Mouse (Mus musculus) testis, postnatal 10 days (tissue): Measurements from ENCODE around the gene AA467197.

Source experiments
- DNase-seq: peaks from one replicate; pipeline ENCODE4 v3.0.0; 2021; ENCODE audit warnings: low spot score

Gene AA467197

DNA sequence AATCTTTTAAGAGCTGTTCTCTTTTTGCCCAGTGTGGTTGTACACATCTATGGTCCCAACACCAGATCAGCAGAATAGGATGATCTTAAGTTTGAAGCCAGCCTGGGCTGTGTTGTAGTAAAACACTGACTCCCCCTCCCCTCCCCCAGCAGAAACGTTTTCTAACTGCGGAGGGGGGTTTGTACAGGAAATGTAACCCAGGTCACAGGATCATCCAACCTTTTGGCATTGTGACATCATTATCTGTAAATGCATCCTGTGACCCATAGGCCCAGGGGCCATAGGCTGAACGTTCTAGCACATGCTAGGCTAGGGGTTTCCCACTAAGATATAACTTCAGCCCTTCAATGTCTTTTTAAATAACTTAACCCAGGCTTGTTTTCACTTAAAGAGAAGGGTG, at the start of gene AA467197:
AA467197 (plus strand) TSS at position 301 of the 400 bp plus-strand sequence.
- no peak for DNase-seq

- no peak for DNase-seq
These were observed 48.8 kb upstream of the AA467197 start for GRCm38 (mm10) chr2:122587861-122588519.

- no peak for DNase-seq
These were observed 46.4 kb upstream of the AA467197 start for GRCm38 (mm10) chr2:122590351-122590750.

DNA sequence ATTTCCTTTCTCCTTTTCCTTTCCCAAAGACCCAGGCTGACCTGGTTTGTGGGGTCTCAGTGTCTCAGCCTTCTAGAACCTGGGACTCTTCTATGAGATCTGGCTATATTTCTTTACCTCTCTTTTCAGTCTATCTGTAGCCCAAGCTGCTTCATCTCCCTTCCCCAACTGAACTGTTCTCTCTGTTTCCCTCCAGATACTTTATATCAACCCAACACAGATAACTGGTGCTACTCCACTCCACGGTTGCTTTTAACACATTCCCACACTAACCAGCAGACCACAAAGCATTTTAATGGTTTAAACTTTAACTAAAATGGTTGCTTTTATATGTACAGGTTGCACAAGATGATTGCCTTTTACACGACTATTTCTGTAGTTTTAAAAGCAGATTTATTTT, 45.6 kb upstream of the AA467197 start:
- DNase-seq: no peak

DNA sequence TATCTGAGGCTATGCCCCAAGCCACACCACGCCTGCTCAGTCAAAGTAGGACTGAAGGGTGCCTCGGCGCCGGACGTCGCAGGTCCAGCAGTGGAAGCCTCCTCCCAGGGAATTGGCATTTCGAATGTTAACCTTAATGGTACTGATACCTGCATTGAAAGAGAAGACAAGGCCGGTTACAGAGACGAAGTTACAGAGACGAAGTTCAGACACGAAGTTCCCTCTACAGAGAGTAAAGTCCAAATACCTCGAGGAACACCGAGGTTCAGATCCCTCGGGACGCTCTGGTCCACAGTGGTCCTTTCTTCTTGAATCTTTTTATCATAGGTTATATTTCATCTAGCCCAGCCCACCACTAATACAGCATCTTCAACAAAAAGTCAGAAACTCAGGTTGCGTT, 41.3 kb upstream of the AA467197 start:
- DNase-seq: no peak

- no peak for DNase-seq
These were observed 37.0 kb upstream of the AA467197 start for GRCm38 (mm10) chr2:122599736-122600135.

DNA sequence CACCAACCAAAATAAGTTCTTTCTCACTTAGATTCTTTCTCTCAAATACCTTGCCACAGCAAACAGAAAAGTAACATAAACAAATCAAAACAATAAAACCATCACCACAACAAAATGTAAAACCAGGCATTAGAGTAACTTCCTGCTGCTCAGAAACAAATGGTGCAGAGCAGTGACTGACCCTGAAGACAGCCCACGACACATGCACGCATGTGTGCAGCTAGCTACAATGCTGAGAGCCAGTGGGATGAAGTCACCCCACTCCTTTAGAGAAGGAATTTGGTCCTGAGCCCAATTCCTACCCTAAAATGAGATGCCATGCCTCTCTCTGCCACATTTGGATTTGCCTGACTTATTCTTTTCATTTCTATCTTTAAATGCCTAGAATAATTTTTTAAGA, 35.4 kb upstream of the AA467197 start:
- no peak for DNase-seq

GRCm38 (mm10) chr2:122605829-122606228, 31.0 kb upstream of the AA467197 start:
- no peak for DNase-seq

DNA sequence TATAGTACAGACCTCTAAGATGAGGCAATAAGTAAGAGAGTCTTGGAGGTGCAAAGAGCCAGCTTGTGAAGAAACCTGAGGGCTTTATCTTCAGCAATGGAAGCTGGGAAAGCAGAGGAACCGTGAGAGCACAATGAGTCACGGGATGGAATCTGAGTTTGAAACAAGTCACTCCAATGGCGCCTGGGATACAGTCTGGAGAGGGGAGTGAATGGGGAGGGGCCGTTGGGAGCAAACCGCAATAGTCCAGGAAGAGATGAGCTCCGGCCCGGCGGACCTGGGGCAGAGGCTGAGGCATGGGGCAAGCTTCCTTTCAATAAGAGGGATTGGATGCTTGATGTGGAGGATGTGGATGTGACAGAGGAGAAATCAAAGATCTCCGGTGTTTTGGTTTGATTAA, 28.0 kb upstream of the AA467197 start:
- no peak for DNase-seq

DNA sequence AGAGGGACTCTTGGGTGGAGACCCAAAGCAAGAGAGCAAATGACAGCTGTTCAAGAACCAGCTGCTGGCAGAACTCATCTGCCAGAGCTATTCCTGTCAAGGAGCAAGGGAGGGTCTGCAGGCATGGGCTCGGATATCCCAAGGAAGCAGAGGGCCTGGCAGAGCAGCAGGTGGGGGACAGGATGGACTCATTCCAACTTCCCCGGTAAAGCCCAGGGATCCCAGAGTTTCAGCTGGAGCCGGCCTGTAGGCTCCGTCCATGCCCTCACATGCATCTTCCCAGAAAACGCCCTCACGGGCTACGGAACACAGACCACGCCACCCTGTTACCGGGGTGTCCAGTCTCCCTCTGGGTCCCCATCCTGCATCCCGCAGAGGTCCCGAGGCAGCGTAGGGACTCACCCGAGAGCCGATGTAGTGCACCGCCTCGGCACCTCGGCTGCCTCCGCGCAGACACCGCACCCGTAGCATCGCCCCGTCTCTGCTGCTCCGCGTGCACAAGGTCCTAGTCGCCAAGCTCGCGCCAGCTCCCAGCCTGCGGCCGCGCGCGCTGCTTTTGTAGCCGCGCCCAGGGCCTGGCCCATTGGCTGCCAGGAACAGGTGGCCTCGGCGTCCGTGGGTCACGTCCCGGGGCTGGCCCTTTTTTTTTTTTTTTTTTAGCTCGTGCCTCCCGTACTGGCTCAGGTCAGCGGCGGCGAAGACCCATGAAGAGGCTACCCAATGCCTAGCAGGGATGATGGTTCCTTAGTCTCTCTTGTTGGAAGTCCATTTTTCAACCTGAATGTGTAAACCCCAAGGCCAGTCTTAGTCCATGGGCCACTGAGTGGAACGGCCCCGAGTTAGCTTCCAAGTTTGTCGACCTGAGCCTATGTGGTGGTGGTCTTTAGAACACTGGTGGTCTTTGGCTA, 25.8 kb upstream of the AA467197 start, which contains the start of gene Gatm:
Gatm (minus strand) TSS at position 558 of the 908 bp plus-strand sequence.
- DNase-seq: peak; percentile 87

- DNase-seq: no peak
These were observed 25.2 kb upstream of the AA467197 start for GRCm38 (mm10) chr2:122611654-122611973.

DNA sequence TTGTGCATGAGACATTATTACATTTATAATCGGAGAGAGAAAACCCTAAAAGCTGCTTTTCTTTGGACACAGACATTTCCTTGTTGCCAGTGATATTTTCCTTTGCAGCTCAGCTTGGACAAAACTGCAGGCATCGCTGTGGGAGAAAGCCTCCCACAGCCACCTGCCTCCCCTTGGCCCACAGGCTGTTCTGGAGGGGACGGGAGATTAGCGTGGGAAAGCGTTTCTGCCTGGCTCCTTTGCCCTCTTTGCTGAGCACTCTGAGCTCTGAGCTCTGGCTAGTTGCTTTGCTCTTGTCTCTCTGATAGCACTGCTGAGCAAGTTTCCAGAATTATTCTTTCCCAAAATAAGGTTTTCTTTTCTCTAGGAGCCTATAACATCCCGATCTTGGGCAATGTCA, 20.5 kb upstream of the AA467197 start:
- no peak for DNase-seq

DNA sequence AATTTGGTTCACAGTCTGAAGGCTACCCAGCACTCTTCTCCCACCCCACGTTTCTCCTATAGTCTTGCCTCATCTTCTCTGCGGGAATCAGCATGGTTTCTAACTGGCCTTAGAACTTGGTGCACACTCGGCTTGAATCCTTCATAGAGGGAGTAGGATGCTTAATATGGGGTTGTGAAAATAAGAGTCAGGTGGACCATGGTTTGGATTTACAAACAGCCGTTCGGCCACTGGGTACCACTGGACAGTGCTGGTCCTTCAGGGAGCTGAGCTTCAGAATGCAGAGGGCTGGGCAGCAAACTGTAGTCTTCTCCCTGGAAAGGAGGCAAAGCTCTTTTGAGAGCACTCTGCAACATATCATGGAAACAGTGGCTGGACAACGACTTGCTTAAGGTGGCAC, 19.0 kb upstream of the AA467197 start:
- DNase-seq: no peak

DNA sequence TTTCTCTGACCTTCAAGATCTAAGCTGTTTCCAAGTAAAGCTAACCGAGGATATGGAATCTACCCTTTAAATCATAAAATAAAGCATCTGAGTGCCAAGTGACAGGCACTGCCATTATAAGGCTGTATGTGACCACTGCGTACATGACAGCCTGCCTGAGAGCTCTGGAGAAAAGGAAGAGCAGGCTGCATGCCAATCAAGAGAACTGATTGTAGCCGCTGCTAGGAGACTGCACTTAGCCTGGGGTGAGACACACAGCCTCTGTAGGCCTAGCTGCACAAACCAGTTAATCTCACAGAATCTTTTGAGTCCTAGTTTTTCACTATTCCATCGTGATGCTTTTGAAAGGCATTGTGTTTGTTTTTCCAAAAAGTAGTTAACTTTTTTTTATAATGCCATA, 18.1 kb upstream of the AA467197 start:
- no peak for DNase-seq

DNA sequence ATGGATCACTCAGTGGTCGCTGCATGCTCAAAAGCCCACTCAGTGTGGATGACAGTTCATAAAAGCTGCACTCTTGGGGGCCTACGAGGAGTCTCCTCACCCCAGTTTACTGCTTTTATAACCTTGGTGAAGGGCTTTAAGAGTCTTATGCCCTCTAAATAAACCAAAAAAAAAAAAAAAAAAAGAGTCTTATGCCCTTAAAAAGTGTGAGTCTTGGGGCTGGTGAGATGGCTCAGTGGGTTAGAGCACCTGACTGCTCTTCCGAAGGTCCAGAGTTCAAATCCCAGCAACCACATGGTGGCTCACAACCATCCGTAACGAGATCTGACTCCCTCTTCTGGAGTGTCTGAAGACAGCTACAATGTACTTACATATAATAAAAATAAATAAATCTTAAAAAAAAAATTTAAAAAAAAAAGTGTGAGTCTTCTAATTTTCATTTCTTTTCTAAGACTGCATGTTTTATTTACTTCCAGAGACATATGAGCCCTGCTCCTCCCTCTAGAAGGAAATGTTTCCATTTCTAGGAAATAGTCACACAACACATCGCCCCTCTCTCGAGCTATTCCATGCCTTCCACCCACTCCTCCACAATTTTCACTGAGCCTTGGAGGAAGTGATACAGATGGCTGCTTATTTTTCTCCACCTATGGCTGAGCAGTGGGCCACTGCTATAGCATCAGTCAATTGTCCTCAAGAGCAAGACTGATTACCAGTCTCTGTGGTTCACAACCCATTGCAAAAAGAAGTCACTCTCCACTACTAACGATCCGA, 15.3 kb upstream of the AA467197 start:
- no peak for DNase-seq

- peak; percentile 56 for DNase-seq
These were observed 10.9 kb upstream of the AA467197 start for GRCm38 (mm10) chr2:122625930-122626329.

DNA sequence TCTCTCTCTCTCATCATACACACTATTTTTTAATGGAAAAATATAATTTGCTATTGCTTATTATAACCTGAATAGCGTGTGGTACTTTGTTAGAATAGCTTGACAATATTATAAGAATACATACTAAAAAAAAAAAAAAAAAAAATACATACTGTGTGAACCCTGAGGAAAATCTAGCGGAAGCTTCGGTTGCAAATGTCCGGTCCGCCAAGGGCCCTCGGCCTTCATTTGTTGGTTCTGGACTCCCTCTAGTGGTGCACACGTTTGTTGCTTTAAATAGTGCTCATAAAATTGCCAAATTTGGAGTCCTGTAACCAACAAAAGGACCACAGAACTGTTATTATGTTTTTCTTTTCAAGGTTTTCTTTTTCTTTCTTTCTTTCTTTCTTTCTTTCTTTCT, 7.8 kb upstream of the AA467197 start:
- DNase-seq: peak; percentile 78

GRCm38 (mm10) chr2:122629871-122630270, 6.9 kb upstream of the AA467197 start:
- DNase-seq: no peak

DNA sequence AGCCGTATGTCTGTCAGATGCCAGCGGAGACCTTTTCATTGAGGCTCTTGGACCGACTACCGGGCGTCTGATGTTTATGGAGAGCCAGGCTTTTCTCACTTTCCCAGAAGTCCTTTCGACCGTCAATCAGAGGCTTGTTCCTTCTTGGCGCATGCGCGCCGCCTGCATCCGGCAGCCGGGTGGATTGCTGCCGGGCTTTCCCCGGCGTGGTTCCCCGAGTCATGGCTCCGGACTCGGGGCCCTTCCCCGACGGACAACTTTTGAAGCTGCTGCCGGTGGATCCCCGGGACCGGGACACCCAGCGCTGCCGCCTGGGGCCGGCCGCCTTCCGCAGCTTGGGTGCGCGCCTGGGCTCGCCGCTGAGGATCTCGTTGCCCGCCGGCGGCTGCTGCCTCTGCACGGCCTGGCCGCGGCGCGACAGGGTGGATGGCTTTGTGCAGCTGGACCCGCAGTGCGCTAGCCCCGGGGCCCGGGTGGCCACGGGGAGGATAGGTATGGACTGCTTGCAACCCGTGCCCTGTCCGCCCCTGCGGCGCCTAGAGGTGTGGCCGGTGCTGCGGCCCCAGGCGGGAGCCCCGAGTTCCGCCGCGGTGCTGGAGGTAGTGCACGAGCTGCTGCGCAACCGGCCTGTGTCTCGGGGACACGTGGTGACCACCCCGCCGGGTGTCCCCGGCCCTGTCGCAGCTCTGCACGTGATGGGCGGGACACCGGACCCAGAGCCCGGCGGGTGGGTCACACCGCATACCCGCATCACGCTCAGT, 6.1 kb upstream of the AA467197 start:
- peak; percentile 85 for DNase-seq

GRCm38 (mm10) chr2:122631226-122631801, 5.5 kb upstream of the AA467197 start:
- DNase-seq: peak; percentile 66

- peak; percentile 95 for DNase-seq
These were observed 776 bp downstream of the AA467197 start for GRCm38 (mm10) chr2:122637526-122637997.
